Mouse (Mus musculus) left cerebral cortex, adult 18-20 months (tissue): Measurements from ENCODE around the gene Pitpnc1. TPM values are rescaled to one million over a fixed set of nuclear protein-coding genes. Genes with fewer than 3 reads are reported as not detected.
A peak's percentile ranks its signal among the peaks of the same experiment; 100 is the strongest.

Experiments
- DNase-seq, 2 experiments: peaks; one replicate each; pipeline ENCODE4 v3.0.0; 2021 to 2022; ENCODE audit warnings: low spot score in 2 of 2, mixed read lengths in 1 of 2
- total RNA-seq, 2 experiments: library from RNA; stranded (reverse); gene quantifications; 2 replicates each; pipeline ENCODE4 v1.2.3; 2021

Gene Pitpnc1
- total RNA-seq, 2 experiments from 2014 or later, result 48.5 to 51.7 TPM

DNA sequence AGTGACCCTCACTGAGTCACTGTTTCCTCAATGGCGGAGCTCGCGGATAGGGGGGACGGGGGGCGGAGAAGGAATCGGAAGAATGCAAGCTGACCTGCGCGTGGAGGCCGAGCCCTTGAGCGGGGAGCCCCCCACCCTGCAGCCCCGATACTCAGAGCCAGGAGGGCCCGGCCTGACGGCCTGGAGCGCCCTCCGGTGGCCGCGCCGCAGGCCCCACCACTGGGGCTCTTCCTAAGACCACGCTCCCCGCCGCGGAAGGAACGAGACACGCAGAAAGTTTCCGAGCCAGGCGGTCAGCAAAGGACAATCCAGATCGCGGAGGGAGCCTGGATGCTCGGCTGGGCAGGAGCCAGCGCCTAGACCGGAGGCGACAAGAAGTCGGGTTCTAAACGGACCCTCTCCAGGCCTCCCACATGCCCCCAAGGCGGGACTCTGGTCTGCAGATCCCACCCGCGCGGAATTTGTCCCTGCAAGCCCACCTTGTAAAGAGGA, 1.4 kb downstream of the Pitpnc1 start:
- peak; percentile 62 to 74 for DNase-seq

DNA sequence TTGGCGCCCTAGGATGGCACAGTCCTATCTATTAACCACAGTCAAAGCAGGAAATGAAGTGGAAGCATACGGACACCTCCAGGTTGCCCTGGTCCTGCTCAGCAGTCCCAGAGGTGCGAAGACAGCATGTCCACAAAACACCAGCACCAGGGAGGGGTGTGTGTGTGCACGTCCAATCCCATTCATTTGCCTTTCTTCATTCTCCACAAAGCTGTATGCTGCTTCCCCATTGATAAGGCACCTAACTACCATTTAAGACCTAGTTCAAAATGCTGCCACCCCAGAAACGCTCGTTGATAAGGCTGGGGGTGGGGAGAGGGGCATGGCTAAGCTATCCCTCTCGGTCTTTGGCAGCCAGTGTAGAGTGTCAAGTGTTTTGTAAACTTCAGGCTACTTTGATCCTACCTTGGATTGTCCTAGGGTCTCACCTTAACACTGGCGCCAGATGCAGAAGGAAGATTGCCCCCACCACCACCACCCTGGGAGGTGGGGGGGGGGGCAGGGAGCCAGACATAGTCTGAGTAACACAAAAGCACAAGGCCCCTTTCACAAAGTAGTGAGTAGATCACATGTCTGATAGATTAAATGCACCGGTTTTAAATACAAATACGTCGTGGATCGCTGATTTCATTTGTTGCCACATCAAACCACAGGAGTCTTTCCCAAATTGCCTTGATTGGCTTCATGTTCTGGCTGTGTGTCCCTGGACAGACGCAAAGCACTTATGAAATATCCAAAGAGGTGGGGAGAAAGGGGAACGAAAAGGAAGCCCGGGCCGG, 2.1 kb downstream of the Pitpnc1 start:
- no peak for DNase-seq

DNA sequence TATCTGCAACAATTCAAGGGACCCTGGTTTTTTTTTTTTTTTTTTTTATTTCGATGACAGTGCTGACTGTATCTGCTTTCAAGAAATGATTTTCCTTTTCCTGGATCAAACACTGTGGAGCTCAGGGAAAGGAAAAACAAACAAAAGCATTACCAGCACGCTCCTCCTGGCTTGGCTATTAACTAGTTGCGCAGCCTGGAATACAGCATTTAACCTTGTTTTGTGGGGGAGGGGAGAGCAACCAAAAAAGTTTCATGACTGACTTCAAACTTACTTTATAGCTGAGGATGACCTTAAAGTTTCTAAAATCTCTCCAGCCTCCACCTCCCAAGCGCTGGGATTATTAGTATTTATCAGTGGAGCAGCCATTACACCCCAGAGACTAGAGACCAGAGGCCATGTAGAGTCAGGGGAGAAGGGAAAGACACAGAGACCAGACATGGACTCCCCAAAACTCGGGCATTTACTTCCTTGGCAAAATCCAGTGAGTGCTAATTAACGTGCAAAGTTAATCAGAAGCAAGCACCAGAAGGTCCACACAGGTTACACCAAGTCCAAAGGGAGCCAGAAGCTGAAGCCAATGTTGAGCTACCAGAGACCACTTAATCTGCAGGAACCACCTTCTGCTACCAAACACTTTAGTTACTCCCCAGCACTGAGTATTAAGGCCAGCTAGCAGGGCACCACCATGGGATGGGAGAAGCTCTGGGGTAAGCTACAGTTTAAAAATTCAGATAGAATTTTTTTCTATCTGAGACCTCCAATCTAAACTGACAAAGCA, 3.7 kb downstream of the Pitpnc1 start:
- no peak for DNase-seq

DNA sequence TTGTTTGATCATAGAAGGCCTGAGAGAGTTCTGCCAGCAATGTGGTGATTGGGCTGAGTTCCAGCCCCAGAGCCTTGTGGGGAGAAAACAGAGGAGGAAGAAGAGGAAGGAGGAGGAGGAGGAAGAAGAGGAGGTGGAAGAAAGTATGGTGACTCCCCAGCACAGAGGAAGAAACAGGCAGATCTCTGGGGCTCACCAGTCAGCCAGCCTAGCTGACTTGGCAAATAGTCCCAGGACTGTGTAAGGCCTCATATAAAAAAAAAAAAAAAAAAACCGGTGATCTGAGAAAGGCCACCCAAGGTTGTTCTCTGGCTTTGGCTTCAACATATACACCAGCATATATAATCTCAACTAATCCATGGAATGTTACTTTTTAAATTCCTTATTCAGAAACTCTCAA, 4.5 kb downstream of the Pitpnc1 start:
- no peak for DNase-seq

DNA sequence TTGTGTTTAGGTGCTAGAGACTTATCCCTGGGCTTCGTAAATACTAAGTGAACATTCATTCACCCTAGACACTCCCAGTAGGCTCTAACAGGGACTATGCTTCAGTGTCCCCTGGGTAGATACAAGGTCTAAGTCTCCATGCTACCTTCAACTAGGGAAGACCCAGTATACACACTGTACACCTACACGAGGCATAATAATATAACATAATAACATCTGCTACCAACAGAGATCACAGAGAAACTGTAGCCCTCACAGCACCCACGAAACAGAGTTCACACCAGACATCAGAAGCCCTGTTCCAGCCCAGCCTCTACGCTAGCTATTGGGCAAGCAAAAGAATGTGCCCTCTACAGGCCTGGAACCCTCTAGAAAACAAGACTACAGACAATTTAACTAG, 5.5 kb downstream of the Pitpnc1 start:
- DNase-seq, result no peak

DNA sequence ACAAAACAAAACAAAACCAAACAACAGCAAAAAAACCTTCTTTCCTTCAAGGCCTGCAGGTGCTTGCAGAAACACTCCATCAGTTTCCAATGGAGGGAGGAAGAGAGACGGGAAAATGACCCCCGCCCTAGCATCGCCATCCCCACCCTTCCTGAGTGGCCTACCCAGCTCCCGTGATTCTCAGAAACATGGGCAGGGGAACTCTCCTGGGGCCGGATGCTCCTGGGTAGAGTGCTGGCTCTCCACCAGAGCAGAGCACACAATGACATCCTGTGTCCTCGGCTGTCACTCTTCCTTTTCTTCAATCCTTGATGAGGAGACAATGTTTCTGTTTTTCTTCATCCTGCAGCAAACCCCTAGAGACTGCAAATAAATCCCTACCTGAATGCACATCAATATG, 6.4 kb downstream of the Pitpnc1 start:
- DNase-seq, result no peak

DNA sequence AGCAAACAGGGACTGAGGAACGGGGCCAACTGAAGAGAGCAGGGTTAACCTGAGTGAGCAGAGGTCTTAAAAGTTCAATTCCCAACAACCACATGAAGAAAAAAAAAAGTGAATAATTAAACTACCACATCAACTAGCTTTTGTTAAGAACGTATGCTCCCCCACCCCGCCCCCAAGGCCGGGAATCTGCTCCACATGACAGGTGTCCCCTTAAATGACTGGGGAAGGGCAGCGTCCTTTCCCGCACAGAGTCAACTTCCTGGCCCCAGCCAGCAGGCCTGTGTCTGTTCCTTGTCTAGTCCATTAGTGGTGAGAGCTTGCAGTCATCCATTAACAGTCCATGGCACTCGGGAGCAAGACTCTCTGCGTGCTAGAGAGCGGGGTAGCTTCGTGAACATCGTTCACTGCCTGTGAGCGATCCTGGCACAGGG, 7.2 kb downstream of the Pitpnc1 start:
- DNase-seq, result no peak

DNA sequence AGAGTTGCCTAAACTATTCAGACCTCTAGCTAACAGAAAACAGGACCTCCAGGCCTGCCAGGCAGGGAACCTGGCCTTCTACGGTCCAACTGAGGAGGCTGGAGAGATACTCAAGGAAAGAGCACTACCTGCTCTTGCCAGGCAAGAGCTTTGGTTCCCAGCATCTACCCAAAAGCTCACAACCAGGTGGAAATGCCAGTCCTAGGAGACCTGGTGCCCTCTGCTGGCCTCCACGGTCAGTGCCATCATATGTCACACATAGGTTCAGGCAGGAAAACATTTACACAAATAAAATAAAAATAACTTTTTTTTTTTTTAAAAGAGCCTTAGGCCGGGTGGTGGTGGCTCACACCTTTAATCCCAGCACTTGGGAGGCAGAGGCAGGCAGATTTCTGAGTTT, 8.0 kb downstream of the Pitpnc1 start:
- no peak for DNase-seq

DNA sequence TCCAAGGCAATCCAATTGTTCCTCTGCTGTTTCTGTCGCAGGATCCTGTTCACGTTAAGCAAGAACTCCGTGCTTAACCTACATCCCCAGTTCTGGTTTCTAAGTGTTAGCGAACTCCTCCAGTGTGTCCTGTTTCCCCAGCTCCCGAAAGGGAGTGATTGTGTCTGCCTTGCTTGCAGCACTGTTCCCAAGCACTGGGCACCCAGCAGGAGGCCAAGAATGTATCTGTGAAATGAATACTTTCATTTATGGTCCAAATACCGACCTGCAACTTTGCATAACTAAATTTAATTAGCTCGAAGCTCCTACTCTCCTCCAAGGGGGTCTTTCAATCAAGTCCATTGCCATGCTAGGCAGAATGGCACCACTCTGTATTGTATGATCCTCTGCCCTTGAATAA, 10.7 kb downstream of the Pitpnc1 start:
- DNase-seq, result no peak

DNA sequence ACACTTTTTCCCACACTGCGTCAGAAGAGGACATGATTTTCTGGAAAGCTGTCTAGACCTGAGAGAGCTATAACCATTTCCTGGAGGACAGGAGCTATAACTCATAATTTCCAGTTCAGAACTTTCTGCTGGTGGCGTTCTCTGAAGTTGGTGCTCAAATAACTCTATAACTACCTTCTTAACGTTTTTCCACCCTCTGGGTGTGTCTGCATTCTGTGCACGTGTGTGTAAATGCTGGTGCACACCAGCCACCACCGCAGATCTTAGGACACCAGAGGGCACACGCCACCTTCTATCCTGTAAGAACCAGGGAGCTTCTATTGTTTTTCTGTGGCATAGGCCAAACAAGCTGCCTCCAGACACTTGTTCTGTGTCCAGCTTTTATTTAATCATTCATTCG, 11.5 kb downstream of the Pitpnc1 start:
- no peak for DNase-seq

DNA sequence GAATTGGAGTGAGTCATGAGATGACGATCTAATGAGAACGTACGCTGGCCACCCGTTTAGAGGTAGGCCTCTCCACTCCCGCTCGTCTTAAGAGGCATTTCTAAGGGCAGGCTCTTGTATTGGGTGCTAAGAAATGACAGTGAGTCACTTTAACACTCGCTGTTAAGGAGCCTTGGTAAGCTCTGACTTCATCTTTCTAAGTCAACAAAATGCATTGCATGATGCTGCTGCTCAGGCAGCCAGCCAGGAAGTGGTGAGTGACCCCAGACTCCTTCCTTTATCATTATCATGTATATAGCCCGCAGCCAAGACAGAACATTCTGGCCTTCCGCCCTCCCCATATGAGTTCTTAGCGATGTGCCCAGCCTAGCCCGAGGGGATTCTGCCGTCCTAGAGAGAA, 12.2 kb downstream of the Pitpnc1 start:
- DNase-seq, result no peak

DNA sequence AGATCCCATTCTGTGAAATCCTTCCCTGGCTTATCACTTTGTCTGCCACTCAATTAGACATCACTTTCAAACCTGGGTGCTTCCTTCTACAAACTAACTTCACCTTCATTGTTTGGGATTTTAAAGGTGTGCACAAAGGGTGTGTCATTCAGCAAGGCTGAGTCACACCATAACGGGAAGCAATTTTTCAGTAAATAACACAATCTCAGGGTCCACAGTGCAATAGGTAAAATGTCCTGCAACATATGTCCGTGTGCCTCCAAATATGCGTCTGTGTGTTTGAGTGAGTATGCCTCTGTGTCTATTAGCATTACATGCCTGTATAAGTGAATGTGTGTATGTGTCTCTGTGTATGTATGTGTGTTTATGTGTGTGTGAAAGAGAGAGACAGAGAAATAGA, 13.2 kb downstream of the Pitpnc1 start:
- no peak for DNase-seq

DNA sequence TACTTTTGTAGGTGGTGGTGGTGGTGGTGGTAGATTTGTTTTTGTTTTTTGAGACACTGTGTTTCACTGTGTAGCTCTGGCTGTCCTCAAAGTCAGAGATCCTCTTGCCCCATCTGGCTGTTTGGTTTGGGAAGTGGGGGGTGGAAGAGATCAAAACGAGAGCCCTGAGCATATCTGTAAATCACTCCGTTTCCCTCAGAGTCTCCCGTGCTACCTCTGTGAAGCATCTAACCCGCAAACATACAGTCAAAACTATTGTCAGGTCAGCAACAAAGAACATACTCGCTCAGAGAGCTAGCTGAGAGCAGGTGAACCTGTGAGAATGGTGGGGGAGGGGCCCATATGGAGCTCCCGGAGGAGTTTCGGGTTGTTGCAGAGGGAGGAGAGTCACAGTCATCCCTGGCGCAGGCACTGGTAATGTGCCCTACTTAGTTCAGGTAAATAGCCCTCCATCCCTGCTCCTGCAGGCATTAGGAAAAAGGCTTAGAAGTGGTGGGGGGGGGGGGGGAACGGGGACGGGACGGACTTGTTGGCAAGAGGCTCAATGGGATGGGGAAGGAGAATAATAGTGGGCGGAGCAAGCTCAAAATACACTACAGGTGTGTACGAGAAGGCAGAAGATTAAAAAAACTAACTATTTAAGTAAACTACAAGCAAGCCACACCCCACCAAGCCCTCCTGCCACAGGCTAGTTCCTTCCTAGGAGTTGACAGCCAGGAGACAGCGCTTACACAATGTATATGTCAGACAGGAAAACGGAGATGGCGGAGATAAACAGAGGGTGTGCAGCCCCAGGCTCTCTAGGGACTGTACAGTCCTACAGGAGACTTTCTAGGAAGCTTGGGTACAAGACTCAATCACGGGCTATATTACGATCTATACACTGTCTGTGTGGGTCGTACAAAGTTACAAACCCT, 15.7 kb downstream of the Pitpnc1 start:
- no peak for DNase-seq

DNA sequence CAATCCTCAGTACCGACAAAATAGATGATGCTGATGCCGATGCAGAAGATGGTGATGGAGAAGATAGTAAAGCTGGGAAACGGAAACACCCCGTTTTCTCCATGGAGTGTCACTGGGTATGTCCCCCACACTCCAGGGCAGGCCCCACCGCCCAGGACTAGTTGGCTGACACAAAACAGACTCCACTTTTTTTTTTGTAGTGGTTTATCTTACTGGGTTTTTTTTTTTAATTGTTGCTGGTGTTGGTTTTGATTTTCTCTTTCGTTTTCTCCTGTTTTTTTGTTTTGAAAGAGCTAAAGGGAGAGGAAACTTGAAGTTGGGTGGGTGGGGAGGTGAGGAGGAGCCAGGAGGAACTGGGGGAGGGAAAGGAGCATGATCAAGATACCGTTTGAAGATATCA, 18.4 kb downstream of the Pitpnc1 start:
- DNase-seq, result no peak

DNA sequence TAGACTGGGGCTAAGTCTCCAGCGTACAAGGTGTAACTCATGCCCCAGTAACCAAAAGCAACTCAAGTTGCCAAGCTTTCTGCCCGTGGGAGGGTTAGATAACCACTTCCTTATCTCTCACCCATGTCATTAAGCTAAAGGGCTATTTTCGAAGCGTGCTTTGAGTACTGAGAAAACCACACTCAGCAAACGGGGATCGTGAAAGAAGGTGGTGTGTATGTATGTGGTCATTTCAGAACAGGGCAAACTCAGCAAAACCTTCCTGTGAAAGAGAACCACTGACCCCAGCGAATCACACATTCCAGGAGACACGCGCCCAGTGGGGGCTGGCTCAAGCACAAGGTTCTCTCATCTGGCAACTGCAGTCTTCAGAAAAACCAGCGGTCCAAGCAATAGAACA, 19.4 kb downstream of the Pitpnc1 start:
- no peak for DNase-seq

DNA sequence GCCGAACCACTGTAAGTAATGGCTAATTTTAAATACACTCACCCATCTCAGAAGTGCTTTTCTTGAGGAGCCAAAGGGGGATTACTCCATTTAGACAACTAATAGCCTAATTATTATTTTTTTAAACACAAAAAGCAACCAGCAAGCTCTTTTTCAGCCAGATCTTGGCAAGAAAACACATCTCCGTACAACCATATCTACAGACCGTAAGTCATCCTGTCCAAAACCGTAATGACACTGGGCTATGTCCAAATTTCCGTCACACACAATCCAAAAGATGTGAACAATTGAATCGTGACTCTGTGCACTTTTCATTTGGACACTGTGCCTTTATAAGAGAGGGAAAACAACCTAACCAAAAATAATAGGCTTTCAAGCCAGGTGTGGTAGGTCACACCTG, 20.4 kb downstream of the Pitpnc1 start:
- DNase-seq, result no peak

DNA sequence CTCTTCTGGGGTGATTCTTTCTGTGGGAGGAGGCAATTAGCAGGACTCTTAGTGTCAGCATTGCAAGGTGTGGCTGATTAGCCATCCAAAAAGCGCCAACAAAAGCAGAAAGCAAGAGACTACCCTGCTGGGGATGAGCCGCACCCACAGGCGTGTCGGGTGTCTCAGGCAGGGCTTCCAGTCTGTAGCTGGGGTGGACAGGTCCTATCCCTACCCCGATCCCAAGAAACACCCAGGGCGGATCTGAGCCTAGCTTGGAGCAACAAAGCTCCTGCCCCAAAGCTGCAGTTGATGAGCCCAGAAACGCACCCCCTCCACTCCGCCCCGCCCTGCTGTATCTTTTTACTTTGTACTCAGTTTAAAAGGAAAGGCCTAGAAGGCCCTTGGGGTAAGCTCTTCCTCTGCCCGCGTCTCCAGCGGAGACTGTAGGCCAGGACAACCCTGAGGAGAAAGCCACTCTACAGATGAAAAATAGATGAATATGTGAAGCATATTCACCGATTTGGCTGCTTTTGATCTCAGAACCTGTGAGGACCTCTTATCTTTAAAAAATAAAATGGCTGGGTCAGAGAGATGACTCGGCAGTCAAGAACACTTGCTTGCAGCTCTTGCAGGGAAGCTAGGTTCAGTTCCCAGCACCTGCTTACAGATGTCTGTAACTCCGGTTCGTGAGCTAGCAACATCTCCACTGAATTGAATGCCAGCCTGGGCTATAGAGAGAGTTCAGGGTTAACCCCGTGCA, 21.2 kb downstream of the Pitpnc1 start:
- DNase-seq, result no peak

DNA sequence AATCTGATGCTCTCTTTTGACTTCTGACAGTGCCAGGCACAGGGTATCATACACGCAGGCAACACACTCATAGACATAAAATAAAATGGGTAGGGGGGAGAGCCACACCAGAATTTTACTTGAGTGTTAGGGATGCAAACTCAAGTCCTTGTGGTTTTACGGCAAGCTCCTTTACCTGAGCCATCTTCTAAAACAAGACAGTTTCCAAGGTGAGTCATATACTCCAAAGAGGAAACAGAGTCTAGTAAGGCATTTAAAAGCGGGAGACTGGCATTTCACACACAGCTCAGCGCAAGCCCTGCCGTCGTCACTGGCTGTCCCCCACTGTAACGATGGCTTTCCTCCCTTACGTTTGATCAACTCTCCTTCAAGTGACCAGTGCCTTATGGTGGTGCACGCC, 22.6 kb downstream of the Pitpnc1 start:
- no peak for DNase-seq

DNA sequence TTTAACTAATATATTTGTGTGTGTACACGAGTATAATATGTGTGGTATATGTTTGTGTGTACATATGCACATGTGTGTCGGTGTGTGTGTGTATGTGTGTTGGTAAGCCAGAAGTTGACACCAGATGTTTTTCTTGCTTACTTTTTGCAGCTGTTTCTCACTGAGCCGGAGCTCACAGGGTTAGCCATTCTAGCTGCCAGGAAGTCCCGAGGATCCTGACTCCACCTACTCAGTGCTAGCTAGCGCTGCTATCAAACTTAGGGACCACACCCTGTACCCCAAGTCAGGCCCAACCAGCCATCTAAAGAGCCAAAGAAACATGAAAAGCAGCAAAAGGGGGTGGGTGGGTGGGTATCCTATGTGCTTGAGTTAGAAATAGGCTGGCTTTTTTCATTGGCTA, 23.1 kb downstream of the Pitpnc1 start:
- no peak for DNase-seq

DNA sequence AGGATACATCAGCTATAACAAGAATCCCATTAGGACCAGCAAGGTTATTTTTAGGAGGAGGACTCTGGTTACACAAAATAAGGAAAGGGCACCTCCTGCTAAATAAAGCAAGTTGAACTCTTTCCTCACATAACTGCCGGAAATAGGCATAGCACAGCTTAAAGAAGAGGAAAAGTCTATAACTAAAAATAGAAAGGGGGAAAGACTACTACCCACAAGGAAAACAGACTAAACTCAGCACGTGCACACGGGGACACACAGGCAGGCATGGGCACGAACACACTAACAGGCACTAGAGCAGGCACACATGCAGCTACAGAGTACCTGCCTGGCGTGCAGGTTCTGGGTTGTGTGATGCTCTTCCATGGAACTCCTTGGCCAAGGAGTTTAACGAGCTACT, 23.8 kb downstream of the Pitpnc1 start:
- no peak for DNase-seq

DNA sequence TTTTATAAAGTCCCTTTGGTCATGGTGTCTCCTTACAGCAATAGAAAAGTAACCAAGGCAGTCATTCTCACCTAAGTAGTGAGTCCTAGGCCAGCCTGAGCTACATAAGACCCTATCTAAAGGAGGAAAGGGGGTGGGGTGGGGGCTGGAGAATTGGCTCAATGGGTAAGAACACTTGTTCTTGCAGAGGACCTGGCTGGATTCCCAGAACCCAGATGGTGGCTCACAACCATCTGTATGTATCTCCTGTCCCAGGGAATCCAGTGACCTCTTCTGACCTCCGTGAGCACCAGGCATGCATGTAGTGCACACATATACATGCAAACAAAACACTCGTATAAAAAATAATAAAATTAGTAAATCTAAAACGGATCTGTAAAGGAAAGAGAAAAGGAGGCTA, 24.8 kb downstream of the Pitpnc1 start:
- no peak for DNase-seq
